Mouse (Mus musculus) erythroblast, embryonic 14.5 days (primary cell): ENCODE data around the gene Chic2.

Source experiments
- GATA1 ChIP-seq: IDR thresholded peaks from 2 replicates; pipeline ENCODE4 v1.6.1; 2012; ENCODE audit warnings: low read length, inconsistent platforms, mixed read lengths
- TAL1 ChIP-seq: IDR thresholded peaks from 3 replicates; pipeline ENCODE4 v1.6.1; 2012; ENCODE audit warnings: low read length, inconsistent platforms, mixed read lengths

DNA sequence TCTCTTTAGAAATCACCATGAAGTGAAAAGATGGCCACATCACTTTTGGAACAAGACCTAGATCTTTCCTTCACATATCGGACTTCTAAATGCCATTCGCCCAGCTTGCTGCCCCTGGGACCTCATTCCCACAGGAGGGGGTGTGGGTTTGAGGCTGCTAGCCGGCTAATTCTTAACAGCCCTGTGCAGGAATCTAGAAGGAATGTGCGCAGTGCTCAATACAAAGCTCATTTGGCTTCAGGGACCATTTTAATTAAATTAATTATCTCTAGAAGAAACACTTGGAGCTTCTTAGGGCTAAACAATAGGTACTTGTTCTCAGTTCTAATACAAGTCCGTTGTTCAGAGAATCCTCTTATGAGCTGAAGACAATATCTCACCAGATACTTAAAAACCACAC is 60.5 kb downstream of the Chic2 start:
- TF ChIP-seq TAL1 (no peak), GATA1 (no peak)
